Mouse (Mus musculus): ENCODE results near the gene Tenm4. TPM values are rescaled to one million over a fixed set of nuclear protein-coding genes. Genes with fewer than 3 reads are reported as not detected.
"Not testable (repeated sequence)": the region's sequence is repeated elsewhere in the genome, so short reads cannot be mapped to it uniquely, and the experiment has no call there.

Tenm4 gene
- polyA plus RNA-seq, 1 experiment from 2014 or later: 24.0 TPM

GRCm38 (mm10) chr7:96922927-96923326, 751.9 kb downstream of the Tenm4 start:
- Histone ChIP-seq H3K27ac (no peak overlapping the region), H3K4me3 (replicated peaks) (no peak overlapping the region), H3K36me3 (no peaks in the 10 kb centered on the region), H3K27me3 (replicated peaks) (no peaks in the 10 kb centered on the region), H3K9ac (no peak overlapping the region), H3K9me3 (no peaks in the 10 kb centered on the region), H3K4me1 (no peaks in the 10 kb centered on the region), H3K4me2 (no peak overlapping the region)
- no peak for ATAC-seq (ENCODE audit: insufficient read depth, low FRiP score, low read depth)
- WGBS: 84% methylated on average over 2 of the region's 2 CpGs

- Histone ChIP-seq H3K27ac (no peak overlapping the region), H3K4me3 (replicated peaks) (no peak overlapping the region), H3K36me3 (no peaks in the 10 kb centered on the region), H3K9me3 (no peaks in the 10 kb centered on the region), H3K27me3 (replicated peaks) (no peaks in the 10 kb centered on the region), H3K9ac (no peak overlapping the region), H3K4me2 (no peak overlapping the region), H3K4me1 (no peaks in the 10 kb centered on the region)
- 67% methylated on average over 5 of the region's 5 CpGs for WGBS
- no peak for ATAC-seq (ENCODE audit: insufficient read depth, low FRiP score, low read depth)
These were observed 772.8 kb downstream of the Tenm4 start for GRCm38 (mm10) chr7:96943715-96944377.

DNA sequence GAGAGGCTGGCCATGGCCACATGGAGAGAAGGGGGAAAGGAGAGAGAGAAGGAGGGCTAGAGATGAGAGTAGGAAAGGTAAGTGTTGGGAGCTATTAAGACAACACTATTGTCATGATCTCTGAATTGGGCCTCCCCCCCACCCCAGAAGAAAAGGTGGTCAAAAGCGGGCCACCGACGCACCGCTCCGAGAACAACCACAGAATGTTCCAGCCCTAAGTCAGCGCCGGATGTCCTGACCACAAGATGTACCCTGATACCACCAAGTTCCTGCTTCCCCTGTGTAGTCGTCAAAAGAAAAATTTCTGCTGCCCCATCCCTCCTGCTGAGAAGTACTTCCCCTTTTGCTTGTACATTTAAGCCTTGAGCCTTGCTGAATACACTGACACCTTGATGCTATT, 775.5 kb downstream of the Tenm4 start:
- H3K36me3 ChIP-seq; H3K4me3 ChIP-seq (replicated peaks); H3K9me3 ChIP-seq; H3K27me3 ChIP-seq (replicated peaks); H3K4me1 ChIP-seq; ATAC-seq (ENCODE audit: insufficient read depth, low FRiP score, low read depth); H3K27ac ChIP-seq; H3K9ac ChIP-seq; H3K4me2 ChIP-seq: not testable (repeated sequence)
- WGBS: 85% methylated on average over 8 of the region's 8 CpGs

DNA sequence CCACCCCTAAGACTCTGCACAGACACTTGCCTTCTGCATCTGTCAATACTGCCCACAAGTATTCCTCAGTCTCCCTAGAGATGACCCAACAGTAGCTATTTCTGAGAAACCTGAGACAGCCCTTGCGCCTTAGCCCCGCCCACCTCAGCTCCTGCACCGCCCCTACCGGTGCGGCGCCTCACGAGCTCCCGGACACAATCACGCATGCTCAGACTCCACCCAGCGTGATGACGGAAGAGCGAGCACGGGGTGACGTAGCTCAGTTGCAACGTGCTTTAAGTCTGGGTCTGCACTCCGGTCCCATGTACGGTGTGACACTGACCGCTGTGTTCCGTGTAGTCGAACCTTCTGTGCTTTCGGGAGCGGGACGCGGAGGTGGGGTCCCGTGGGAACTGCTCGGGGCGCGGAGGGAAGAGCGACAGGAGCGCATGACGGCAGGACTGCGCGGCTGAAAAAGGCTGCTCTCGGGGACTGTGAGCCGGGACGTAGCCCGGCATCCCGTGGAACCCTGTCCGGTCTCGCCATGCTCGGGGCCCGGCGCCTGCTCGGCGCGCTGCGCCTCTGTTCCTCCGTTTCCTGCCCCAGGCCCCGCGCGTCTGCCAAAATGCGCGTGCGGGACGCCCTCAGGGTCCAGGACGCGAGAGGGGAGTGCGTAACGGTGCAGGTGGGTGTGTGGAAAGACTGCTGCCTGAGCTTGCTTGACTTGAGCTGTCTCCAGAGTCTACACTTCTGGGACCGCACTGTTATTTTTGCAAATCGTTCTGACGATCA, 780.4 kb downstream of the Tenm4 start, which contains the start of gene Nars2:
TSS of gene Nars2 (plus strand) at position 225 of the 771 bp plus-strand sequence.
- peak; percentile 99 for ATAC-seq (ENCODE audit: insufficient read depth, low FRiP score, low read depth)
- WGBS: under 1% methylated on average over 62 of the region's 62 CpGs
- Histone ChIP-seq H3K4me2 (peak within 1 kb of the TSS; percentile 74), H3K9ac (peak within 1 kb of the TSS; percentile 69), H3K36me3 (no peaks in the 10 kb centered on the region), H3K27ac (peak within 1 kb of the TSS; percentile 91), H3K27me3 (replicated peaks) (no peaks in the 10 kb centered on the region), H3K9me3 (no peaks in the 10 kb centered on the region), H3K4me1 (peaks cover 5% of the 10 kb centered on the region; the same call in 1 of the 2 replicates), H3K4me3 (replicated peaks) (peak within 1 kb of the TSS; percentile 86)

GRCm38 (mm10) chr7:96952094-96952493, 781.0 kb downstream of the Tenm4 start:
- Histone ChIP-seq H3K9ac (no peak overlapping the region; the same call in 1 of the 2 replicates), H3K9me3 (no peaks in the 10 kb centered on the region), H3K4me2 (peak overlapping the region; percentile 74), H3K4me1 (peaks cover 5% of the 10 kb centered on the region; the same call in 1 of the 2 replicates), H3K27me3 (replicated peaks) (no peaks in the 10 kb centered on the region), H3K27ac (no peak overlapping the region), H3K4me3 (replicated peaks) (peak overlapping the region; percentile 86), H3K36me3 (no peaks in the 10 kb centered on the region)
- 27% methylated on average over 5 of the region's 5 CpGs for WGBS
- ATAC-seq (ENCODE audit: insufficient read depth, low FRiP score, low read depth): no peak

GRCm38 (mm10) chr7:96959168-96959567, 788.1 kb downstream of the Tenm4 start:
- WGBS: 93% methylated on average over 5 of the region's 5 CpGs
- Histone ChIP-seq H3K9ac (no peak overlapping the region), H3K27ac (no peak overlapping the region), H3K4me3 (replicated peaks) (no peak overlapping the region), H3K27me3 (replicated peaks) (no peaks in the 10 kb centered on the region), H3K4me2 (no peak overlapping the region), H3K4me1 (no peaks in the 10 kb centered on the region), H3K36me3 (peaks cover 7% of the 10 kb centered on the region), H3K9me3 (no peaks in the 10 kb centered on the region)
- peak; percentile 80; the same call in 1 of the 2 replicates for ATAC-seq (ENCODE audit: insufficient read depth, low FRiP score, low read depth)

MicroRNAs encoded within 50 kb of the gene (microRNA counts, 519-probe panel; counts per million panel counts)
- 2,390 counts per million, percentile 50 among the panel's probes with 10 or more counts for microRNA mmu-miR-708

Small RNA genes lying within 50 kb of the gene (microRNA-seq; reads per million reads assigned to microRNA genes)
- gene Mir6394 (not detected), gene Mir708 (2,184 reads per million, percentile 83 among the genes with 10 or more reads in this experiment)

Measured in stomach, embryonic 15.5 days (tissue).